Mouse (Mus musculus) c-Kit-positive CD71-negative TER-119-negative erythroid progenitor cells, embryonic 14.5 days (primary cell): Measurements from ENCODE around the gene Trim50.
"Not testable (repeated sequence)": the region's sequence is repeated elsewhere in the genome, so short reads cannot be mapped to it uniquely, and the experiment has no call there.

Experiments
- DNase-seq: peaks from one replicate; pipeline ENCODE4 v3.0.0-alpha.2; 2013; ENCODE audit warnings: low read depth

Trim50 gene

GRCm38 (mm10) chr5:135352995-135353394 lies at the start of gene Trim50:
Trim50 (plus strand) TSS chr5:135353295.
- no peak for DNase-seq

GRCm38 (mm10) chr5:135306321-135306965 lies 46.7 kb upstream of the Trim50 start:
- DNase-seq: no peak

- no peak for DNase-seq
These were observed 36.9 kb upstream of the Trim50 start for GRCm38 (mm10) chr5:135316177-135316576.

GRCm38 (mm10) chr5:135319856-135320255 lies 33.2 kb upstream of the Trim50 start:
- no peak for DNase-seq

GRCm38 (mm10) chr5:135322197-135322596 lies 30.9 kb upstream of the Trim50 start:
- DNase-seq: no peak

- DNase-seq: no peak
These were observed 26.9 kb upstream of the Trim50 start for GRCm38 (mm10) chr5:135326121-135326659.

GRCm38 (mm10) chr5:135329471-135329870 lies 23.6 kb upstream of the Trim50 start:
- no peak for DNase-seq

- DNase-seq: no peak
These were observed 22.9 kb upstream of the Trim50 start for GRCm38 (mm10) chr5:135330201-135330600.

GRCm38 (mm10) chr5:135331161-135331560 lies 21.9 kb upstream of the Trim50 start:
- DNase-seq: no peak

GRCm38 (mm10) chr5:135337575-135337974 lies 15.5 kb upstream of the Trim50 start:
- no peak for DNase-seq

GRCm38 (mm10) chr5:135345989-135346388 lies 7.1 kb upstream of the Trim50 start:
- DNase-seq: no peak

GRCm38 (mm10) chr5:135346430-135346829 lies 6.7 kb upstream of the Trim50 start:
- no peak for DNase-seq

GRCm38 (mm10) chr5:135347511-135348011 lies 5.5 kb upstream of the Trim50 start:
- no peak for DNase-seq

GRCm38 (mm10) chr5:135349862-135350261 lies 3.2 kb upstream of the Trim50 start, which contains the start of gene Fkbp6:
Fkbp6 (minus strand) TSS chr5:135350044.
- DNase-seq: no peak

- no peak for DNase-seq
These were observed 1.5 kb upstream of the Trim50 start for GRCm38 (mm10) chr5:135351606-135352005.

- DNase-seq: peak; percentile 45
These were observed 469 bp downstream of the Trim50 start for GRCm38 (mm10) chr5:135353564-135353963.

GRCm38 (mm10) chr5:135356090-135356489 lies 3.0 kb downstream of the Trim50 start:
- no peak for DNase-seq

- DNase-seq: no peak
These were observed 4.5 kb downstream of the Trim50 start for GRCm38 (mm10) chr5:135357556-135357955.

GRCm38 (mm10) chr5:135359772-135360171 lies 6.7 kb downstream of the Trim50 start:
- DNase-seq: no peak

GRCm38 (mm10) chr5:135362572-135362971 lies 9.5 kb downstream of the Trim50 start:
- DNase-seq: no peak

- peak; percentile 42 for DNase-seq
These were observed 10.4 kb downstream of the Trim50 start for GRCm38 (mm10) chr5:135363540-135363939.

GRCm38 (mm10) chr5:135367841-135368240 lies 14.7 kb downstream of the Trim50 start:
- DNase-seq: no peak

- DNase-seq: no peak
These were observed 15.2 kb downstream of the Trim50 start for GRCm38 (mm10) chr5:135368312-135368711.

GRCm38 (mm10) chr5:135369196-135369595 lies 16.1 kb downstream of the Trim50 start:
- DNase-seq: not testable (repeated sequence)
